Mouse (Mus musculus): Measurements from ENCODE around the gene Ranbp9.

GRCm38 (mm10) chr13:43457161-43457560 is 23.9 kb downstream of the Ranbp9 start:
- TF ChIP-seq CTCF (IDR thresholded peaks at IDR 0.05; ENCODE audit: control insufficient read depth, insufficient read depth, insufficient read length) (no peak), MYOG (IDR thresholded peaks at IDR 0.05; ENCODE audit: control insufficient read depth, extremely low read depth, insufficient read length) (no peak), MAX (IDR thresholded peaks at IDR 0.05) (no peak)

All from C2C12 (cell line).